Mouse (Mus musculus): Measurements from ENCODE around the gene Fam168a. TPM values are rescaled to one million over a fixed set of nuclear protein-coding genes. Genes with fewer than 3 reads are reported as not detected.

Gene Fam168a
- polyA plus RNA-seq, 1 experiment from 2014 or later, result 54.1 TPM

DNA sequence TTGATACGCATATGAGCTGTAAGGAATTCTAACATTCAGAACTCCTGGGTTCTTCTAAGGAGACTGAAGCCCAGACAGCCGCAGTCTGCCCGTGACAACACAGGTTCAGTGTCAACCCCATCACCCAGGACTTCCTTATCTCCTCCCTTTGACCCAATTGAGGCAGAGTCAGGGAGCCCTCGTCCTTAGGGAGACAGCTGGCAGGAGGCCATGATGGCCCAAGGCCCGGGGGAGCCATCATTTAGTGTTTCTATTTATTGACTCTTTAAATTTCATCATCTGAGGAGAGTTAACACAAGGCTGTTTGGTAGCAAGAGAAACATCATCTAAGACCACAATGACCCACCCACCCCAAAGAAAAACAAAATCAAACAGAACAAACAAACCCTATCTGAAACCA is 165.5 kb downstream of the Fam168a start:
- H3K4me3 ChIP-seq (replicated peaks), result no peak overlapping the region
- WGBS, result 82% methylated on average over 5 of the region's 5 CpGs
- H3K4me2 ChIP-seq, result no peak overlapping the region
- H3K9ac ChIP-seq (replicated peaks), result no peak overlapping the region
- ATAC-seq (ENCODE audit: insufficient number of reproducible peaks, insufficient read depth, low FRiP score, low TSS enrichment, low read depth), result no peak
- no peak overlapping the region for H3K27ac ChIP-seq
- H3K27me3 ChIP-seq, result no peaks in the 10 kb centered on the region
- H3K4me1 ChIP-seq (replicated peaks), result no peaks in the 10 kb centered on the region
- H3K36me3 ChIP-seq, result peaks cover 66% of the 10 kb centered on the region
- H3K9me3 ChIP-seq, result no peaks in the 10 kb centered on the region

DNA sequence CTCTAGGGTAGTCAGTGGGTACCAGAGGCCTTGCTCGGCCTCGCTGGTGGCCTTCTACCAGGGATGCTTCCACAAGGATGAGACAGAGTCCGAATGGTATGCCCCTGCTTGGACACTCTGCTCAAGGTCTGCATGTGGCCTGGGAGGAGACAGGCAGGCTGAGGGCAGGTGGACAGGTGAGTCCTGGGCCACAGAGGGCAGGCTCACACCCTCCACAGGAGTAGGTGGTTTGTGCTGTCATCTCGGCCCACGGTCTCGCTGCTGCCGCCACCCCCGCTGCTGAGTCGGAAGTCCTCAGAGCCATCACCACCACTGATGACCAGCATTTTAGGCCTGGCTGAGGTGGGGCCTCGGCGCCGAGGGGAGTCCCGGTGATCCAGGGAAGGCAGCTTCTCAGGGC is 166.8 kb downstream of the Fam168a start:
- no peaks in the 10 kb centered on the region for H3K4me1 ChIP-seq (replicated peaks)
- H3K9ac ChIP-seq (replicated peaks), result no peak overlapping the region
- no peaks in the 10 kb centered on the region for H3K27me3 ChIP-seq
- 92% methylated on average over 13 of the region's 13 CpGs for WGBS
- H3K27ac ChIP-seq, result no peak overlapping the region
- H3K36me3 ChIP-seq, result peaks cover 79% of the 10 kb centered on the region
- H3K4me2 ChIP-seq, result no peak overlapping the region
- no peak for ATAC-seq (ENCODE audit: insufficient number of reproducible peaks, insufficient read depth, low FRiP score, low TSS enrichment, low read depth)
- no peak overlapping the region for H3K4me3 ChIP-seq (replicated peaks)
- no peaks in the 10 kb centered on the region for H3K9me3 ChIP-seq

DNA sequence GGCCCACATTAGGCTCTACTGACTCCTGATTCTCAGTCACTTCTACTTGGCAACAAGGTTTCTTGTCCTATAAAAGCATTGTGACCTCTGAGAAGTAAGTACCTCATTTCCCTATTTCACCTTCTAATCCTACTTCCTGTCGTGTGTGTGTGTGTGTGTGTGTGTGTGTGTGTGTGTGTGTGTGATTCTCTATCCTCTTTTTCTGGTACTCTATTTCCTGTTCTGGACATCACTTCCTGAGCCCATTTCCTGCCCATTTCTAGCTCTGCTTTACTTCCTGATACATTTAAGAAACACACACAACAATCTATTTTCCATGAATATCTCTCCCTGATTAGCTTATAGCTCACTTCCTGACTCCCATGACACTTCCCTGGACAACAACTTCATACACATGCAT is 169.4 kb downstream of the Fam168a start:
- no peak for ATAC-seq (ENCODE audit: insufficient number of reproducible peaks, insufficient read depth, low FRiP score, low TSS enrichment, low read depth)
- H3K27ac ChIP-seq, result no peak overlapping the region
- no peaks in the 10 kb centered on the region for H3K4me1 ChIP-seq (replicated peaks)
- WGBS, result 67% methylated on average over 1 of the region's 1 CpGs
- peaks cover 100% of the 10 kb centered on the region for H3K36me3 ChIP-seq
- no peak overlapping the region for H3K4me2 ChIP-seq
- no peaks in the 10 kb centered on the region for H3K9me3 ChIP-seq
- no peaks in the 10 kb centered on the region for H3K27me3 ChIP-seq
- H3K9ac ChIP-seq (replicated peaks), result no peak overlapping the region
- H3K4me3 ChIP-seq (replicated peaks), result no peak overlapping the region

GRCm38 (mm10) chr7:100876293-100876692 is 169.9 kb downstream of the Fam168a start:
- H3K9ac ChIP-seq (replicated peaks), result no peak overlapping the region
- no peaks in the 10 kb centered on the region for H3K4me1 ChIP-seq (replicated peaks)
- H3K36me3 ChIP-seq, result peaks cover 100% of the 10 kb centered on the region
- no peak overlapping the region for H3K4me2 ChIP-seq
- H3K9me3 ChIP-seq, result no peaks in the 10 kb centered on the region
- 0 out of 2 replicates have a peak overlapping the region, but pooled peaks have one; percentile 25 for H3K27ac ChIP-seq
- no peak for ATAC-seq (ENCODE audit: insufficient number of reproducible peaks, insufficient read depth, low FRiP score, low TSS enrichment, low read depth)
- no peak overlapping the region for H3K4me3 ChIP-seq (replicated peaks)
- H3K27me3 ChIP-seq, result no peaks in the 10 kb centered on the region
- WGBS, result 92% methylated on average over 13 of the region's 13 CpGs

DNA sequence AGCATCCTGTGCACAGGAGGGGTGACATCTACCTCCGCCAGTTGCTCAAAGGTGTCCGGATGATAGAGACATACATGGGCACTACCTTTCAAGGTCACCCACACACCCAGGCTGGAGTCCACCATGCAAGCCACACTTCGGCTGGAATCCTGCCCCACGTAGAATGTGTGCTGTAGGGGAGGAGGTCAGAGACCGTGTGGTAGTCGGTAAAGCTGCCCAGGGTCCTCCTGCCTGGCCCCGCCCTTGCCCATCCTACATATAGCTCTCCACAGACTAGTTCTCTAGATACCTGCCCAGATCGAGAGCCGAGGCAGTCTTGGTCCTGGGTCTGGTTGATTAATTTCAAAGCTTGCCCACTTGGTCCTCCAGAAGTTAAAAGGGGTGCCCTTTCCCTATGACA is 170.3 kb downstream of the Fam168a start:
- no peak for ATAC-seq (ENCODE audit: insufficient number of reproducible peaks, insufficient read depth, low FRiP score, low TSS enrichment, low read depth)
- Histone ChIP-seq H3K4me2 (no peak overlapping the region), H3K36me3 (peaks cover 100% of the 10 kb centered on the region), H3K4me1 (replicated peaks) (no peaks in the 10 kb centered on the region), H3K9ac (replicated peaks) (no peak overlapping the region), H3K9me3 (no peaks in the 10 kb centered on the region), H3K27me3 (no peaks in the 10 kb centered on the region), H3K27ac (no peak overlapping the region), H3K4me3 (replicated peaks) (no peak overlapping the region)
- 90% methylated on average over 9 of the region's 9 CpGs for WGBS

DNA sequence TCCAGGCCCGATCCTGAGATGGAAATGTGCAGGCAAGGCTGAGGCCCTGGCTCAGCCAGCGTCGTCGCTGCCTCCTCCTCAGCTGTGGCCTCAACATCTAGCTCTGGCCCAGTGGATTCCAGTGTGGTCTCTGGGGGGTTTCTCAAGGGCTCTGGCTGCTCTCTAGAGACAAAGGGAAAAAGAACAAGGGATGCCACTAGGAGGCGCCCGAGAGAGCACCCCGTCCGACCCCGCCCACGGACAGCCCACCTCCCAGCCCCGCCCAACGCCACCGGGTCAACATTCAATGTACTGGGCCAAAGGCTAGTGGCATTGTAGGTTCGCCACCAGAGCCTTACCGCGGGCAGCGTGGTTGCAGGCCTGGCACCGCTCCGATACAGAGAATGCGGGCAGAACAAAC is 173.2 kb downstream of the Fam168a start:
- Histone ChIP-seq H3K4me3 (replicated peaks) (no peak overlapping the region), H3K4me2 (no peak overlapping the region), H3K4me1 (replicated peaks) (no peaks in the 10 kb centered on the region), H3K27me3 (no peaks in the 10 kb centered on the region), H3K27ac (no peak overlapping the region), H3K9me3 (no peaks in the 10 kb centered on the region), H3K9ac (replicated peaks) (no peak overlapping the region), H3K36me3 (peaks cover 100% of the 10 kb centered on the region)
- no peak for ATAC-seq (ENCODE audit: insufficient number of reproducible peaks, insufficient read depth, low FRiP score, low TSS enrichment, low read depth)
- WGBS, result 22% methylated on average over 20 of the region's 20 CpGs

DNA sequence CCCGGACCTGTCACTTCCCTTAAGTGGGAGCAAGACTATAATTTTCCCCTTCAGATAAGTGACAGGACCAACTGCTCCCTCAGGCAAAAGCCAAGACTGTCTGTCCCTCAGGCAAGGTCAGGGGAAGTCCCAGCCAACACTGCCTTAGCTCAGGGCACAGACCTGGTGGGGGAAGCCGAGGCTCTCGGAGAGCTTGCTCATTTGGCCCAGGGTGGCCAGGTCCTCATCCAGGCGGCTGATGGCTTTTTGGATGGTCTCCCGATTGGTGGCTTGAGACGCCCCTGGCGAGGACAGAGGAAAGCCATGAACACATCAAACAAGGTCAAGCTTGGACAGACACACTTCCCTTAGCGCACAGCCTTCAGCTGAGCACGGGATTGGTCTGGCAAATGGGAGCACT is 175.1 kb downstream of the Fam168a start:
- Histone ChIP-seq H3K9ac (replicated peaks) (no peak overlapping the region), H3K9me3 (no peaks in the 10 kb centered on the region), H3K4me2 (no peak overlapping the region), H3K36me3 (peaks cover 97% of the 10 kb centered on the region), H3K4me1 (replicated peaks) (no peaks in the 10 kb centered on the region), H3K4me3 (replicated peaks) (no peak overlapping the region), H3K27me3 (no peaks in the 10 kb centered on the region), H3K27ac (no peak overlapping the region)
- 88% methylated on average over 9 of the region's 9 CpGs for WGBS
- no peak for ATAC-seq (ENCODE audit: insufficient number of reproducible peaks, insufficient read depth, low FRiP score, low TSS enrichment, low read depth)

- no peaks in the 10 kb centered on the region for H3K4me1 ChIP-seq (replicated peaks)
- H3K27ac ChIP-seq, result no peak overlapping the region
- ATAC-seq (ENCODE audit: insufficient number of reproducible peaks, insufficient read depth, low FRiP score, low TSS enrichment, low read depth), result no peak
- no peaks in the 10 kb centered on the region for H3K27me3 ChIP-seq
- 84% methylated on average over 4 of the region's 4 CpGs for WGBS
- H3K36me3 ChIP-seq, result peaks cover 93% of the 10 kb centered on the region
- no peak overlapping the region for H3K4me3 ChIP-seq (replicated peaks)
- H3K4me2 ChIP-seq, result no peak overlapping the region
- H3K9me3 ChIP-seq, result no peaks in the 10 kb centered on the region
- H3K9ac ChIP-seq (replicated peaks), result no peak overlapping the region
These were observed 175.5 kb downstream of the Fam168a start for GRCm38 (mm10) chr7:100881950-100882349.

DNA sequence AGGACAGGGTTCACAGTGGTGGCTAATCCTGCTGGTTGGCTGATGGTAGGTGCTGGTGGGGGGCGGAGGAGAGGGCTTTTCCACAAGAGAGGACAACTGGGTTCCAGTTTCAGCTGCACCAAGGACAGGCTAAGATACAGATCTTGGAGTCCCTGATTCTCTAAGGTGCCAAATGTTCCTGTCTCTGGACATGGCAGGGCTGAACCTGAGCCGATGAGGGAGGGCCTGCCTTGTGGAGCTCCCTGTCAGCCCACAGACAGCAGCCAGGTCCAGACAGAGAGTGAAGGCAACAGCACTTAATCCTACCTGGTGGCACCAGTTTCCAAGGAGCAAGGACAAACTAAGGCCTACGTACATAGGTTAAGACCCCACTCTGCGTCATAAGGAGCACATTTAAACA is 178.0 kb downstream of the Fam168a start:
- no peak overlapping the region for H3K27ac ChIP-seq
- H3K27me3 ChIP-seq, result no peaks in the 10 kb centered on the region
- H3K4me3 ChIP-seq (replicated peaks), result no peak overlapping the region
- no peak for ATAC-seq (ENCODE audit: insufficient number of reproducible peaks, insufficient read depth, low FRiP score, low TSS enrichment, low read depth)
- no peaks in the 10 kb centered on the region for H3K9me3 ChIP-seq
- H3K4me1 ChIP-seq (replicated peaks), result no peaks in the 10 kb centered on the region
- no peak overlapping the region for H3K9ac ChIP-seq (replicated peaks)
- H3K4me2 ChIP-seq, result no peak overlapping the region
- 93% methylated on average over 4 of the region's 4 CpGs for WGBS
- peaks cover 84% of the 10 kb centered on the region for H3K36me3 ChIP-seq

DNA sequence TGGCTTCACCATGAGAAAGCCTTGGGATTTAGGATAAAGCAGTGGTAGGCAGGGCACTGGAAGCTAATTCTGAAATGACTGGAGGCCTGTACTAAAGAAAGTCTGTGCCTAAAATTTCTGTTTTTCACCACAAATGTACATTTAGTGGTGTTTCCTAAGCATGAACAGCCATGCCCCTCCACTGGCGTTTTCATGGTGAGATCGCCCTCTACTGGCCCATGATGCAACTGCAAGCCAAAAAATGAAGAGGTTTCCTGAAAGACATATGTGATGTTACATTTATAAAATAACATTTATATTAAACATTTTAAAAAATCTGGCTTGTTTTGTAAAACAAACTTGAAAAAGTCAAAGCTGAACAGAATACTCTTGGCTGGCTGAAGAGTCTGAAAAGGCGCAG is 180.1 kb downstream of the Fam168a start:
- 26% methylated on average over 3 of the region's 3 CpGs for WGBS
- Histone ChIP-seq H3K9me3 (no peaks in the 10 kb centered on the region), H3K4me3 (replicated peaks) (no peak overlapping the region), H3K4me2 (no peak overlapping the region), H3K4me1 (replicated peaks) (no peaks in the 10 kb centered on the region), H3K36me3 (peaks cover 78% of the 10 kb centered on the region), H3K27ac (no peak overlapping the region), H3K27me3 (no peaks in the 10 kb centered on the region), H3K9ac (replicated peaks) (no peak overlapping the region)
- ATAC-seq (ENCODE audit: insufficient number of reproducible peaks, insufficient read depth, low FRiP score, low TSS enrichment, low read depth), result no peak

All from limb, embryonic 12.5 days (tissue).